Mouse (Mus musculus): ENCODE measurements around the gene Ovca2. TPM values are rescaled to one million over a fixed set of nuclear protein-coding genes. Genes with fewer than 3 reads are reported as not detected.

Ovca2 gene
- polyA plus RNA-seq, 1 experiment from 2014 or later = 23.1 TPM

DNA sequence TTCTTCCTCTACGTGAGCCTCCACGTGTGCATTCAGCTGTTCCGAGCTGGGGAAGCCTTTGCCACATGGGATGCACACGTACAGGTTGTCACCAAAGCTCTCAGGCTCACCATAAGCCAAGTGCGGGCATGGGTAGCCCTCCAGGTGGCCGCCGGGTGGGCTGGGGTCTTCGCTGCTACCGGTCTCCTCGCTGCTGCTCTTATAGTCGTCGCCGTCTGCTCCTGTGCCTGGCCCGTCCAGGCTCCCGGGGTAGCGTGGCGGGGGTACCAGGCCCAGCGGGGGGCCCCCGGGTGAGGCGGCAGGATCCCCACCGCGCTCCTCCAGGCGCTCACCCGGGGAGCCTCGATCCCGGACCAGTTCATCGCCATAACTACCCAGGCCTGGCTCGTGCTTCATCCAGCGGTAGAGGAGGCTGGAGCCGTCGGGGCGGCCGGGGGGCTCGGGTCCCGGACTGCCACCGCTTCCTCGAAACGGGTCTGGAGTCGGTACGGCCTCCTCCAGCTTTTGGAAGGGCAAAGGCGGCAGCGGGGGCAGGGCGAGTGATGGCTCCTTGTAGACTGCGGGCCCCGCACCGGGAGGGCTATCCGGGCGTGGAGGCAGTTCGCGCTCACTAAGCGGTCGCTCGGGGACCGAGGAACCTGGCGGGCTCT is 12.3 kb downstream of the Ovca2 start:
- Histone ChIP-seq H3K9ac (peak overlapping the region; percentile 60), H3K27ac (no peak overlapping the region), H3K4me3 (peak overlapping the region; percentile 52), H3K27me3 (replicated peaks) (peaks cover 91% of the 10 kb centered on the region), H3K9me3 (no peaks in the 10 kb centered on the region), H3K4me1 (peaks cover 59% of the 10 kb centered on the region), H3K36me3 (peaks cover 25% of the 10 kb centered on the region), H3K4me2 (replicated peaks) (peak overlapping the region; percentile 89)
- no peak for ATAC-seq (ENCODE audit: low FRiP score, low read depth)
- 3% methylated on average over 55 of the region's 55 CpGs for WGBS

DNA sequence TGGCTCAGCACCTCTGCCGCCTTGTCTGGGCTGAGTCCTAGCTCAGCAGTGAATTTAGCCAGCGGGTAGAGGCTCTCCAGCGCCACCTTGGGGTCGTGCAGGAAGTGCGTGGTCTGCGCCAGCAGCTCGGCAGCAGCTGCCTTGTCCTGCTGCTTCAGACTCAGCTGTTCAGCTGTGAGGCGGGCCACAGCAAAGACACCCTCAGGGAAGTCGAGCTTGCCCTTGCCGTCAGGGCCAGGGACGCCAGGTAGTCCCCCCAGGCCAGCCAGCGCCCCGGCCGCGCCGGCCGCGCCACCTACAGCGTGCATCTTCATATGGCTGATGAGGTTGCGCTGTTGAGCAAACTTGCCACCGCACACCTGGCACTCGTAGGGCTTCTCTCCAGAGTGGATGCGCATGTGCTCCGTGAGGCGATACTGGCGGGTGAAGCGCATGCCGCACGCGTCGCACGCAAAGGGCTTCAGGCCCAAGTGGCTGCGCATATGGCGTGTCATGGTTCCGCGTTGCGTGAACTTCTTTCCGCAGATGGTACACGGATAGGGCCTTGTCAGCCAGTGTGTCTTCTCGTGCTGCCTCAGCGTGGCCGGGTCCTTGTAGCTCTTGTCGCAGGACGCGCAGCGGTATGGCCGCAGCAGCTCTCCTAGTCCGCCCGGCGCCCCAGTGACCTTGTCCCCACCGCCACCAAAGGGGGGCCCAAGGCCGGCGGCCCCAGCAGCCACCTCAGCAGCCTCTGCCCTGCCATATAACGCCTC is 13.0 kb downstream of the Ovca2 start:
- no peaks in the 10 kb centered on the region for H3K9me3 ChIP-seq
- peak overlapping the region; percentile 60; the same call in 1 of the 2 replicates for H3K9ac ChIP-seq
- H3K4me2 ChIP-seq (replicated peaks) = peak overlapping the region; percentile 89
- 3% methylated on average over 54 of the region's 54 CpGs for WGBS
- peaks cover 84% of the 10 kb centered on the region for H3K27me3 ChIP-seq (replicated peaks)
- ATAC-seq (ENCODE audit: low FRiP score, low read depth) = no peak
- H3K27ac ChIP-seq = no peak overlapping the region
- peaks cover 29% of the 10 kb centered on the region for H3K36me3 ChIP-seq
- H3K4me3 ChIP-seq = peak overlapping the region; percentile 52
- peaks cover 56% of the 10 kb centered on the region for H3K4me1 ChIP-seq

DNA sequence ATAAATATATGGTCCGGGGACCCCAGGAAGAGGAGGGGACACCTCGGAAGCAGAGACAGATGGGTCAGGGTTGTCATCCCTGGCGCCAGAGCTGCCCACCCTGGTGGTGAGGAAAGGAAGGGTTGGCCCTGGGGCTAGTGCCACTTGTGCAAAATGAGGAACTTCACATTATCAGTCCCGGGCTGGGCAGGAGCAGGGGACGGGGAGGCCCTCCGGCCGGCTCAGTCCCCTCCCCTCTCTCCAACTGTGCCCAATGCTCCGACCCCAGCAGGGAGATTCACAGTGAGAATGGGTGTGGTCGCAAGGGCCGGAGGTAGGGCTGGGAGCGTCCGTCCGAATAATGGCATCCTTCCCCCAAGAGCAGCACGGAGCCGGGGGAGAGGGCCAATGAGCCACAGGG is 13.9 kb downstream of the Ovca2 start:
- peak overlapping the region; percentile 89 for H3K4me2 ChIP-seq (replicated peaks)
- H3K9ac ChIP-seq = no peak overlapping the region
- H3K4me3 ChIP-seq = no peak overlapping the region; the same call in 1 of the 2 replicates
- peaks cover 75% of the 10 kb centered on the region for H3K27me3 ChIP-seq (replicated peaks)
- H3K9me3 ChIP-seq = no peaks in the 10 kb centered on the region
- peaks cover 38% of the 10 kb centered on the region for H3K36me3 ChIP-seq
- H3K4me1 ChIP-seq = peaks cover 47% of the 10 kb centered on the region
- WGBS = 9% methylated on average over 15 of the region's 15 CpGs
- no peak for ATAC-seq (ENCODE audit: low FRiP score, low read depth)
- H3K27ac ChIP-seq = no peak overlapping the region

DNA sequence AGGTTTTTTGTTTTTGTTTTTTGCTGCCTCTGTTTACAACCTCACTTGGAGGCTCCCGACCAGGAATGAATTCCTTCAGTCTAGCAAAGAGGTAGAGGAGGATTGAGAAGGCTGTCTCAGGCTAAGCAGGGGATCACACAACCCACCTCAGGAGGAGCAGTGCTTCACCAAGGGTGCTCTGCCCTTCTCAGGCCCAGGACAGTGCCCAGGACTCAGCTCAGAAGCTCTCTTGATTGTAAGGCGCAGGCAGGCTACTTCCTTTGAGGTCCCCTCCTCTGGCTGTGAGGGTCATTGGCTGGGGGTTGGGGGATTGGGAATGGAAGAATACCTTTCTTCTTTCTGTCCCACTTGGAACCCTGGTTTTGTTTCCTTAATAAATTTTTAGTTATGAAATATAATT is 14.6 kb downstream of the Ovca2 start:
- no peak for ATAC-seq (ENCODE audit: low FRiP score, low read depth)
- Histone ChIP-seq H3K9me3 (no peaks in the 10 kb centered on the region), H3K4me2 (replicated peaks) (no peak overlapping the region), H3K9ac (no peak overlapping the region), H3K4me3 (no peak overlapping the region), H3K36me3 (peaks cover 44% of the 10 kb centered on the region), H3K4me1 (peaks cover 40% of the 10 kb centered on the region), H3K27me3 (replicated peaks) (peaks cover 68% of the 10 kb centered on the region), H3K27ac (no peak overlapping the region)
- 59% methylated on average over 2 of the region's 2 CpGs for WGBS

DNA sequence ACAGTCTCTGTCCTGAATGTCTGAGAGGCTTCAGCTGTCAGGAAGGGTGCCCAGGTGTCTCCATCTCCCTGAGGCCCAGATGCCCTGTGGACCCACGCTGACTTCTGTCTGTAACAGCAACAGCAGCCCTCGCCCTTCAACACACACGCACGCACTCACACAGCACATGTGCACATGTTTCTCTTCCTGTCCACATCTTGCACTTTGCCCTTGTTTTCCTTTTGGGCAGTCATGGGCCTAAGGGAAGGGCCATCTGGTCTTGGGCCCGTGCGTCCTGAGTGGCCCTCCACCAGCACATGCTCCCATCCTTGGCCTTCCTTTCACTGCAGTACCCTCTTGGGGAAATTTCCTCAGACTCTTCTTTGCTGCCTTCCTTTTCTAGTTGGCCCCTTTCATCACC is 15.3 kb downstream of the Ovca2 start:
- ATAC-seq (ENCODE audit: low FRiP score, low read depth) = no peak

DNA sequence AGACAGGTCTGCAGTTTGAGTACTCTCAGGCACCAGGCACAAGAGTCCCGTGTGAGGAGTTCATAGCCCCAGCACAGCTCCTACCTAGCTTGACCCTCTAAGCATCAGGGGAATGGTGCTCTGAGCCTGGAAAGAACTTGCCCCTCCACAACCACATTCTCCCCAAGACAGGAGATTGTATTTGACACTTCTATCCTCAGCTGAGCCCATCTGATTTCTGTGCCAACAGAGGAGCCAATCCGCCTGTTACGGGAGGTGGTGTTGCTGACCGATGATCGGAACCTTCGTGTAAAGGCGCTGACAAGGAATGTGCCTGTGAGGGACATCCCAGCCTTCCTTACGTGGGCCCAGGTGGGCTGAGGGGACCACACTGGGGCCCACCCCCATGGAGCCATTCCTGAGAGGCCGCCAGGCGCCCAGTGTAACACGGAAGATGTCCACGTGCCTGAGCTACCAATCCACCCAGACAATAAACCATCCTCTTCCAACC is 16.0 kb downstream of the Ovca2 start:
- Histone ChIP-seq H3K4me2 (replicated peaks) (no peak overlapping the region), H3K9me3 (no peaks in the 10 kb centered on the region), H3K4me1 (peaks cover 26% of the 10 kb centered on the region), H3K9ac (no peak overlapping the region), H3K27ac (no peak overlapping the region), H3K36me3 (peaks cover 50% of the 10 kb centered on the region), H3K27me3 (replicated peaks) (peaks cover 54% of the 10 kb centered on the region), H3K4me3 (no peak overlapping the region)
- whole genome bisulfite sequencing = 91% methylated on average over 12 of the region's 12 CpGs
- no peak for ATAC-seq (ENCODE audit: low FRiP score, low read depth)

More for the DNA sequence above, 15.3 kb downstream of the Ovca2 start:
- 86% methylated on average over 6 of the region's 6 CpGs for WGBS
- H3K9ac ChIP-seq = no peak overlapping the region
- H3K4me2 ChIP-seq (replicated peaks) = no peak overlapping the region
- H3K9me3 ChIP-seq = no peaks in the 10 kb centered on the region
- no peak overlapping the region for H3K4me3 ChIP-seq
- peaks cover 33% of the 10 kb centered on the region for H3K4me1 ChIP-seq
- no peak overlapping the region for H3K27ac ChIP-seq
- H3K27me3 ChIP-seq (replicated peaks) = peaks cover 61% of the 10 kb centered on the region
- H3K36me3 ChIP-seq = peaks cover 47% of the 10 kb centered on the region

DNA sequence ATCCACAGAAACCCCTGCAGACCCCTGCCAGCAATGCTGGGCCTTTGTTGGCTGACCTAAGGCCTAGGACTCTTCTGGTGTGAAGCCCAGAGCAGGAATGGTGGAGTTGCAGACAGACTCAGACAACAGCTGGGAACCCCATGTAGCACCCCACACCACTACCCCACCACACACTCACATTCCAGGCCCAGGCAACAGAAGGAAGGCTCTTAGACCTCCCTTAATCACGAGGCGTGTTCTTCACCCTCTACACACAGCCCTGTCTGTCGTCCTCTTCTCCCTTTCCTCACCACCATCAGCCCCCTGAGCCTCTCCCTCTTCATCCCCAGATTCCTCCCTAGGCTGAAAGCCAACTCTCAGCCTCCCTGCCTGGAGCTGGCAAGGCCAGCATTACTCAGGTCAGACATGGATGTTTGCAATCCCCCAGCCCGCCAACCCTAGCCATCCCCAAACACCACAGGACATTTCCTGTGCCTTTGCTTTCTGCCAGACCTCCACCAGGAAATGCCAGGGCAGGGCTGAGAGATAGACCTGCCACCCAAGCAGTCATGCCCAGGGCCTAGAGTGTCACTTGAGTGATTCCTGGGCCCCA is 17.1 kb downstream of the Ovca2 start:
- no peak overlapping the region for H3K27ac ChIP-seq
- no peak overlapping the region for H3K4me2 ChIP-seq (replicated peaks)
- ATAC-seq (ENCODE audit: low FRiP score, low read depth) = no peak
- no peak overlapping the region for H3K4me3 ChIP-seq
- H3K4me1 ChIP-seq = peaks cover 21% of the 10 kb centered on the region
- peaks cover 50% of the 10 kb centered on the region for H3K36me3 ChIP-seq
- H3K9me3 ChIP-seq = no peaks in the 10 kb centered on the region
- peaks cover 43% of the 10 kb centered on the region for H3K27me3 ChIP-seq (replicated peaks)
- 80% methylated on average over 4 of the region's 4 CpGs for WGBS
- no peak overlapping the region for H3K9ac ChIP-seq

DNA sequence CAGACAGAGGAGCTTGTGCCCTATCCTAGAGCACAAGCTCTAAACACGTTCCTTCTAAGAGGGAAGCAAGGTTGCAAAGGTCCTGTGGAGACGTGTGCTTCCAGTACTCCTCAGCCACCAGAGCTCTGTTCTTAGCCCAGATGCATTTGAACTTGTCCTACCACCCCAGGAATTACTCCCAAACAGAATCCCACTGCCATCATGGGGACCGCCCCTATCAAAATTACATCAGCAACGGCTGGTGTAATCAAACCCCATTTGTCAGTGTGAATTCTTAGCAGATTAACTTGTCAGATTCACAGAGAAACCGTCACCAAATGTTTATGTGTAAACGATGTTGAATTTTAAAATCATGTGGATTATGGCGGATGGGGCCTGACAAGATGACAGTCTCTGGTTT is 17.7 kb downstream of the Ovca2 start:
- Histone ChIP-seq H3K27ac (no peak overlapping the region), H3K4me3 (no peak overlapping the region), H3K9ac (no peak overlapping the region), H3K9me3 (no peaks in the 10 kb centered on the region), H3K36me3 (peaks cover 53% of the 10 kb centered on the region), H3K27me3 (replicated peaks) (peaks cover 37% of the 10 kb centered on the region), H3K4me1 (peaks cover 16% of the 10 kb centered on the region), H3K4me2 (replicated peaks) (no peak overlapping the region)
- no peak for ATAC-seq (ENCODE audit: low FRiP score, low read depth)
- WGBS = 89% methylated on average over 7 of the region's 7 CpGs

DNA sequence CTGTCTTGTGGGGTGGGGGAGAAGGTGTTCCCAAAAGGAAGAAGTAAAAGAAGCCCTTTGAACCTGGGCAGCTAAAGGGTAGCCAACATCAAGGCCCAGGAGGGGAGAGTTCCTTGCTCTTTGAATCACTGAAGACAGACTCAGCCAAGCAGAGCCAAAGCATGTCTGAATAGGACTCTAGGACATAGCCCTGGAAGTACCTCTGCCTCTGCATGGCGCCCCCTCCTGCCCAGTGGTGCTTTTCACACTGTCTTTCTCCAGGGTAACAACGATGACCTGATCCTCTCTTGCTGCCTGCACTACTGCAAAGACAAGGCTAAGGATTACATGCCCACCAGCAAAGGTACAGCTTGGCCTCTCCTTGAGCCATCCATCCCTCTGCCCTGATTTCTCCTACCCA is 19.1 kb downstream of the Ovca2 start:
- Histone ChIP-seq H3K9me3 (no peaks in the 10 kb centered on the region), H3K4me2 (replicated peaks) (no peak overlapping the region), H3K27me3 (replicated peaks) (peaks cover 23% of the 10 kb centered on the region), H3K27ac (no peak overlapping the region), H3K36me3 (peaks cover 53% of the 10 kb centered on the region), H3K9ac (no peak overlapping the region), H3K4me3 (no peak overlapping the region), H3K4me1 (0 out of 2 replicates have a peak, but pooled peaks cover 6% of the 10 kb centered on the region)
- WGBS = 55% methylated on average over 2 of the region's 2 CpGs
- ATAC-seq (ENCODE audit: low FRiP score, low read depth) = no peak

DNA sequence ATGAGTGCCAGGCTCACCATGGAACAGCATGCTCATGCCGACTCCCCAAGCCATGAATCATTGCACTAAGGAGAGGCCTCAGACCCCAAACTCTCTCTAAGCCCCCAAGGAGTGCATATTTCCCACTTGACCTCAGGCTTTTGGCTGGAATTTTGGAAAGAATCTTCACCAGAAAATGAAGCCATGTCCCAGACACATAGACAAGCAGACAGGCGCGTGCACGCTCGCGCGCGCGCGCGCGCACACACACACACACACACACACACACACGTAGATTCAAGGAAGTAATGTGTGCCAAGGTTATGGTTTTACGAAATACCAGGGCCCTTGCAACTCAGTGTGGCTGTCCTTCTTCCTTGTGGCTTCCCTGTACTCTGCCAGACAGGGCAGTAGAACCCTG is 20.2 kb downstream of the Ovca2 start:
- Histone ChIP-seq H3K4me1 (0 out of 2 replicates have a peak, but pooled peaks cover 6% of the 10 kb centered on the region), H3K4me2 (replicated peaks) (no peak overlapping the region), H3K36me3 (peaks cover 47% of the 10 kb centered on the region), H3K4me3 (no peak overlapping the region), H3K27me3 (replicated peaks) (peaks cover 12% of the 10 kb centered on the region), H3K27ac (no peak overlapping the region), H3K9ac (no peak overlapping the region), H3K9me3 (no peaks in the 10 kb centered on the region)
- ATAC-seq (ENCODE audit: low FRiP score, low read depth) = no peak
- WGBS = 95% methylated on average over 14 of the region's 14 CpGs

DNA sequence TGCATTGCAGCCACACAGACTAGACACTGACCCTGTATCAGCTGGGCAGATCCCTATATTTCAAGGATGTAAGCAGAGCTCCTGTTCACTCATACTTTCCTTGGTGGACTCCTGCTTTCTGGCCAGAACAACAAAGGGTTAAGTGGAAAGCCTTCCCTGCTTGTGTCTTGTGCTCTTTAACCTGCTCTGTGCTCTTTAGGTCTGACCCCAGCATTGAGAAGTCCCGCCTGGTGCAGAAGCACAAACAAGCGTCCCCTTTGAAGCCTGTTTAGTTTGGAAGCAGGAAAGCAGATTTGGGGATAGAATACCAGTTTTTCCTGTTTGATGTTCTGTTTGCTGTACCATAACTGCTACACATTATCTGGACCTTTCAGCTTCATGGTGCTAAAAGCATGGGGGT is 20.7 kb downstream of the Ovca2 start:
- Histone ChIP-seq H3K36me3 (peaks cover 47% of the 10 kb centered on the region), H3K9ac (no peak overlapping the region), H3K4me3 (no peak overlapping the region), H3K27me3 (replicated peaks) (peaks cover 7% of the 10 kb centered on the region), H3K27ac (no peak overlapping the region), H3K9me3 (no peaks in the 10 kb centered on the region), H3K4me1 (0 out of 2 replicates have a peak, but pooled peaks cover 6% of the 10 kb centered on the region), H3K4me2 (replicated peaks) (no peak overlapping the region)
- WGBS = 50% methylated on average over 2 of the region's 2 CpGs
- ATAC-seq (ENCODE audit: low FRiP score, low read depth) = no peak

DNA sequence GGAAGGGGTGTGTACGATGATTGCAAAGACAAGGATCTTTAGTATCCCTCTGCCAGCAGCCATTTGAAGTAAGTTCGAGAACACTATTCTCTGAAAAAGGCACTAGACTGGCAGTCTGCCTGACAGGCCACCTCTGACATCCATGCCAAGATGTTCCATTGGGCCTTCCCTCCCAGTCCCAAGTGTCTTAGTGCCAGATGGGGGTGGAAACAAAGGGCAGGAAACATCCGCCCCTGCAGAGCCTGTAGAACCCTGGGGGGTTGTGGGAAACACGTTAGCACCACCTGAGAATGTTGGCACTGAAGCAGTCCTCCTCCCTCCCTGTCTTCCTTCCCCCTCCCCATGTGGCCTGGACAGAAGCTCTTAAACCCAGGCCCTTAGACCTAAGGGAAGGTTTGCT is 21.6 kb downstream of the Ovca2 start:
- Histone ChIP-seq H3K27ac (no peak overlapping the region), H3K27me3 (replicated peaks) (no peaks in the 10 kb centered on the region), H3K9ac (no peak overlapping the region), H3K36me3 (peaks cover 40% of the 10 kb centered on the region), H3K4me2 (replicated peaks) (no peak overlapping the region), H3K4me1 (0 out of 2 replicates have a peak, but pooled peaks cover 6% of the 10 kb centered on the region), H3K4me3 (no peak overlapping the region), H3K9me3 (no peaks in the 10 kb centered on the region)
- ATAC-seq (ENCODE audit: low FRiP score, low read depth) = no peak
- 61% methylated on average over 4 of the region's 4 CpGs for WGBS
